Mouse (Mus musculus): ENCODE measurements around the gene Inka2. TPM values are rescaled to one million over a fixed set of nuclear protein-coding genes. Genes with fewer than 3 reads are reported as not detected.

The Inka2 gene
- polyA plus RNA-seq, 1 experiment from 2014 or later: 1.1 TPM

GRCm38 (mm10) chr3:105703571-105703970 is 828 bp upstream of the Inka2 start:
- Histone ChIP-seq H3K27me3 (ENCODE audit: control insufficient read depth, insufficient read depth, low read length) (no peaks in the 10 kb centered on the region), H3K36me3 (ENCODE audit: control insufficient read depth, insufficient read depth, low read length) (no peaks in the 10 kb centered on the region), H3K27ac (ENCODE audit: low read length) (no peak overlapping the region), H3K4me3 (ENCODE audit: low read depth, low read length) (no peak overlapping the region), H3K9ac (replicated peaks; ENCODE audit: low read depth, low read length) (no peak overlapping the region), H3K4me2 (replicated peaks; ENCODE audit: low read depth, low read length) (no peak overlapping the region), H3K9me3 (ENCODE audit: control insufficient read depth, low read depth, low read length) (no peaks in the 10 kb centered on the region), H3K4me1 (ENCODE audit: control insufficient read depth, insufficient read depth, low read length) (peaks cover 5% of the 10 kb centered on the region; the same call in 1 of the 2 replicates)
- 59% methylated on average over 6 of the region's 6 CpGs for WGBS
- ATAC-seq (ENCODE audit: insufficient number of reproducible peaks, insufficient read depth, low FRiP score, low read depth): no peak

DNA sequence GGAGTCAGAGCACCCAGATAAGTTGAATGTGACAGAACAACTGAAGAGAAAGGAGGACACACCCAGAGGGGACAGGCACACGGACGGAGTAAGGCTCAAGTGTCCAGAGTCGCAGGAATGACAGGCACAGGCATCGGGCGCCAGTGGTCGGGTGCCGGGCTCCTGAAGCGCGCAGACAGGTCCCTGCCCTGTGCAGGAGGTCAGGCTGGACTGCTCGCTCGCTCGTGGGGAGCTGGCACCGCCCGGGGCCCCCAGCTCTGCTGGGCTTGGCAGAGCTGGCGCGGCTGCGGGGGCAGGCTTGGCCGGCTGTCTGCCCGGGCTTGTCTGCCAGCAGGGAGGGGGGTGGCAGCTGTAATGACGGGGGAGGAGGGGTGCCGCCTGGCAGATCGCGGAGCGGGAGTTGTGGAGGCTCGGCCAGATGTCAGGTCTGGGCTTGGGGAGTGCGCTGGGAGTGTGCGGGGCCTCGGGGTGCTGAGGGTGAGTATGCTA is 706 bp downstream of the Inka2 start:
- ATAC-seq (ENCODE audit: insufficient number of reproducible peaks, insufficient read depth, low FRiP score, low read depth): peak; percentile 71; the same call in 1 of the 2 replicates
- Histone ChIP-seq H3K9ac (replicated peaks; ENCODE audit: low read depth, low read length) (peak overlapping the region; percentile 39; the same call in 1 of the 2 replicates), H3K4me2 (replicated peaks; ENCODE audit: low read depth, low read length) (peak overlapping the region; percentile 99), H3K36me3 (ENCODE audit: control insufficient read depth, insufficient read depth, low read length) (no peaks in the 10 kb centered on the region), H3K4me3 (ENCODE audit: low read depth, low read length) (peak overlapping the region; percentile 46), H3K4me1 (ENCODE audit: control insufficient read depth, insufficient read depth, low read length) (peaks cover 5% of the 10 kb centered on the region; the same call in 1 of the 2 replicates), H3K27ac (ENCODE audit: low read length) (no peak overlapping the region), H3K27me3 (ENCODE audit: control insufficient read depth, insufficient read depth, low read length) (no peaks in the 10 kb centered on the region), H3K9me3 (ENCODE audit: control insufficient read depth, low read depth, low read length) (no peaks in the 10 kb centered on the region)
- under 1% methylated on average over 28 of the region's 28 CpGs for WGBS

- Histone ChIP-seq H3K9me3 (ENCODE audit: control insufficient read depth, low read depth, low read length) (no peaks in the 10 kb centered on the region), H3K4me2 (replicated peaks; ENCODE audit: low read depth, low read length) (peak overlapping the region; percentile 99), H3K27me3 (ENCODE audit: control insufficient read depth, insufficient read depth, low read length) (no peaks in the 10 kb centered on the region), H3K4me3 (ENCODE audit: low read depth, low read length) (peak overlapping the region; percentile 46), H3K27ac (ENCODE audit: low read length) (no peak overlapping the region), H3K4me1 (ENCODE audit: control insufficient read depth, insufficient read depth, low read length) (peaks cover 5% of the 10 kb centered on the region; the same call in 1 of the 2 replicates), H3K9ac (replicated peaks; ENCODE audit: low read depth, low read length) (peak overlapping the region; percentile 39; the same call in 1 of the 2 replicates), H3K36me3 (ENCODE audit: control insufficient read depth, insufficient read depth, low read length) (no peaks in the 10 kb centered on the region)
- WGBS: 21% methylated on average over 3 of the region's 3 CpGs
- no peak for ATAC-seq (ENCODE audit: insufficient number of reproducible peaks, insufficient read depth, low FRiP score, low read depth)
Measured at GRCm38 (mm10) chr3:105705561-105705960, 1.2 kb downstream of the Inka2 start.

GRCm38 (mm10) chr3:105706366-105707020 is 2.1 kb downstream of the Inka2 start:
- 61% methylated on average over 4 of the region's 4 CpGs for WGBS
- ATAC-seq (ENCODE audit: insufficient number of reproducible peaks, insufficient read depth, low FRiP score, low read depth): no peak
- H3K4me1 ChIP-seq (ENCODE audit: control insufficient read depth, insufficient read depth, low read length): peaks cover 5% of the 10 kb centered on the region; the same call in 1 of the 2 replicates
- no peak overlapping the region for H3K4me3 ChIP-seq (ENCODE audit: low read depth, low read length)
- no peaks in the 10 kb centered on the region for H3K36me3 ChIP-seq (ENCODE audit: control insufficient read depth, insufficient read depth, low read length)
- H3K4me2 ChIP-seq (replicated peaks; ENCODE audit: low read depth, low read length): no peak overlapping the region
- no peak overlapping the region for H3K27ac ChIP-seq (ENCODE audit: low read length)
- no peaks in the 10 kb centered on the region for H3K27me3 ChIP-seq (ENCODE audit: control insufficient read depth, insufficient read depth, low read length)
- H3K9me3 ChIP-seq (ENCODE audit: control insufficient read depth, low read depth, low read length): no peaks in the 10 kb centered on the region
- no peak overlapping the region for H3K9ac ChIP-seq (replicated peaks; ENCODE audit: low read depth, low read length)

- H3K27me3 ChIP-seq (ENCODE audit: control insufficient read depth, insufficient read depth, low read length): no peaks in the 10 kb centered on the region
- H3K9me3 ChIP-seq (ENCODE audit: control insufficient read depth, low read depth, low read length): no peaks in the 10 kb centered on the region
- peaks cover 5% of the 10 kb centered on the region; the same call in 1 of the 2 replicates for H3K4me1 ChIP-seq (ENCODE audit: control insufficient read depth, insufficient read depth, low read length)
- H3K9ac ChIP-seq (replicated peaks; ENCODE audit: low read depth, low read length): no peak overlapping the region; the same call in 1 of the 2 replicates
- WGBS: 30% methylated on average over 7 of the region's 7 CpGs
- H3K27ac ChIP-seq (ENCODE audit: low read length): no peak overlapping the region
- no peak overlapping the region for H3K4me2 ChIP-seq (replicated peaks; ENCODE audit: low read depth, low read length)
- no peak for ATAC-seq (ENCODE audit: insufficient number of reproducible peaks, insufficient read depth, low FRiP score, low read depth)
- no peaks in the 10 kb centered on the region for H3K36me3 ChIP-seq (ENCODE audit: control insufficient read depth, insufficient read depth, low read length)
- H3K4me3 ChIP-seq (ENCODE audit: low read depth, low read length): no peak overlapping the region
Measured at GRCm38 (mm10) chr3:105707590-105707989, 3.2 kb downstream of the Inka2 start.

- no peaks in the 10 kb centered on the region for H3K27me3 ChIP-seq (ENCODE audit: control insufficient read depth, insufficient read depth, low read length)
- no peak overlapping the region for H3K4me2 ChIP-seq (replicated peaks; ENCODE audit: low read depth, low read length)
- no peaks in the 10 kb centered on the region for H3K36me3 ChIP-seq (ENCODE audit: control insufficient read depth, insufficient read depth, low read length)
- no peak overlapping the region for H3K9ac ChIP-seq (replicated peaks; ENCODE audit: low read depth, low read length)
- H3K4me1 ChIP-seq (ENCODE audit: control insufficient read depth, insufficient read depth, low read length): peaks cover 8% of the 10 kb centered on the region; the same call in 1 of the 2 replicates
- no peak overlapping the region for H3K4me3 ChIP-seq (ENCODE audit: low read depth, low read length)
- no peak for ATAC-seq (ENCODE audit: insufficient number of reproducible peaks, insufficient read depth, low FRiP score, low read depth)
- no peak overlapping the region for H3K27ac ChIP-seq (ENCODE audit: low read length)
- H3K9me3 ChIP-seq (ENCODE audit: control insufficient read depth, low read depth, low read length): no peaks in the 10 kb centered on the region
- WGBS: 71% methylated on average over 6 of the region's 6 CpGs
Measured at GRCm38 (mm10) chr3:105710246-105710645, 5.8 kb downstream of the Inka2 start.

DNA sequence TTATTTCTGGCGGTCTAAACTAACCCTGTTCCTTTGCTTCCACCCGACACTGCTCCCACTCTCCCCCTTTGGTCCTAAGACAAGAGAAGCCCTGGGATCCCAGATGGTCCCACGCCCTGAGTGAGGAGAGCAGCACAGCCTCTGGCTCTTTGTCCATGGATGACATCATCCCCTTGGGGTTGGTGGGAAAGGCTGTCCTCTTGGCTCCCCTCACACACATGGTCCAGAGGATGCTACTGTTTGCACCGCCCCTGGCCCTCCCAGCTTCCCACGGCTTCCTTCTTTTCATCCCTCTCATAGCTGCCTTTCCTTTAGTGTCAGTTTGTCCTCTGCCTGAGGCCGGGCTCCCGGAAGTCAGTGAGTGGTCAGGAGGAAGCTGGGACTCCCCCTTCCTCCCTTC is 7.3 kb downstream of the Inka2 start:
- H3K27me3 ChIP-seq (ENCODE audit: control insufficient read depth, insufficient read depth, low read length): no peaks in the 10 kb centered on the region
- WGBS: 68% methylated on average over 7 of the region's 7 CpGs
- no peak overlapping the region for H3K27ac ChIP-seq (ENCODE audit: low read length)
- H3K4me1 ChIP-seq (ENCODE audit: control insufficient read depth, insufficient read depth, low read length): peaks cover 5% of the 10 kb centered on the region; the same call in 1 of the 2 replicates
- H3K9me3 ChIP-seq (ENCODE audit: control insufficient read depth, low read depth, low read length): no peaks in the 10 kb centered on the region
- no peak overlapping the region for H3K4me3 ChIP-seq (ENCODE audit: low read depth, low read length)
- H3K9ac ChIP-seq (replicated peaks; ENCODE audit: low read depth, low read length): no peak overlapping the region
- H3K36me3 ChIP-seq (ENCODE audit: control insufficient read depth, insufficient read depth, low read length): no peaks in the 10 kb centered on the region
- H3K4me2 ChIP-seq (replicated peaks; ENCODE audit: low read depth, low read length): no peak overlapping the region
- ATAC-seq (ENCODE audit: insufficient number of reproducible peaks, insufficient read depth, low FRiP score, low read depth): no peak

DNA sequence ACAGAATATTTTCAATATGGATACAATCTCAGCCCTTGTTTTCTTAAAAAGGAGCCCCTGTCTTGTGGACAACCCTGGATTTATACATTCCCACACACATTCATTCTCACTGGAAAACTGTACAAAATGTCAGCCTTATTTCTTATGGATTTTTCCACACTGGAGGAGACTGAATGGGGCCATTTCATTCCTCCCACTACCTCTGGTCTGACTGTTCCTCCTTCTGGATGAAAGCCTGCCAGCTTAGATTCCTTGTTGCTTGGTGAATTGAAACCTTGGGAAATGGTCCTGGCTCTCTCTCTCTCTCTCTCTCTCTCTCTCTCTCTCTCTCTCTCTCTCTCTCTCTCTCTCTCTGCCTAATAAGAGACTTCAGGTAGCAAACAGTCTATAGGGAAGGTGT is 8.4 kb downstream of the Inka2 start:
- peaks cover 3% of the 10 kb centered on the region; the same call in 1 of the 2 replicates for H3K4me1 ChIP-seq (ENCODE audit: control insufficient read depth, insufficient read depth, low read length)
- H3K36me3 ChIP-seq (ENCODE audit: control insufficient read depth, insufficient read depth, low read length): no peaks in the 10 kb centered on the region
- no peaks in the 10 kb centered on the region for H3K9me3 ChIP-seq (ENCODE audit: control insufficient read depth, low read depth, low read length)
- H3K4me2 ChIP-seq (replicated peaks; ENCODE audit: low read depth, low read length): no peak overlapping the region
- ATAC-seq (ENCODE audit: insufficient number of reproducible peaks, insufficient read depth, low FRiP score, low read depth): no peak
- H3K9ac ChIP-seq (replicated peaks; ENCODE audit: low read depth, low read length): no peak overlapping the region
- H3K27me3 ChIP-seq (ENCODE audit: control insufficient read depth, insufficient read depth, low read length): no peaks in the 10 kb centered on the region
- H3K27ac ChIP-seq (ENCODE audit: low read length): no peak overlapping the region
- no peak overlapping the region for H3K4me3 ChIP-seq (ENCODE audit: low read depth, low read length)
